Mouse (Mus musculus): ENCODE data around the gene Efna2. TPM values are rescaled to one million over a fixed set of nuclear protein-coding genes. Genes with fewer than 3 reads are reported as not detected.

Gene Efna2
- 0.24 to 0.51 TPM in 2 of 4 replicates, not detected in the others for total RNA-seq (2023; ENCODE audit: inconsistent age)

GRCm38 (mm10) chr10:80179068-80180051, at the start of gene Efna2:
Gene Efna2 (plus strand): TSS chr10:80179482.

DNA sequence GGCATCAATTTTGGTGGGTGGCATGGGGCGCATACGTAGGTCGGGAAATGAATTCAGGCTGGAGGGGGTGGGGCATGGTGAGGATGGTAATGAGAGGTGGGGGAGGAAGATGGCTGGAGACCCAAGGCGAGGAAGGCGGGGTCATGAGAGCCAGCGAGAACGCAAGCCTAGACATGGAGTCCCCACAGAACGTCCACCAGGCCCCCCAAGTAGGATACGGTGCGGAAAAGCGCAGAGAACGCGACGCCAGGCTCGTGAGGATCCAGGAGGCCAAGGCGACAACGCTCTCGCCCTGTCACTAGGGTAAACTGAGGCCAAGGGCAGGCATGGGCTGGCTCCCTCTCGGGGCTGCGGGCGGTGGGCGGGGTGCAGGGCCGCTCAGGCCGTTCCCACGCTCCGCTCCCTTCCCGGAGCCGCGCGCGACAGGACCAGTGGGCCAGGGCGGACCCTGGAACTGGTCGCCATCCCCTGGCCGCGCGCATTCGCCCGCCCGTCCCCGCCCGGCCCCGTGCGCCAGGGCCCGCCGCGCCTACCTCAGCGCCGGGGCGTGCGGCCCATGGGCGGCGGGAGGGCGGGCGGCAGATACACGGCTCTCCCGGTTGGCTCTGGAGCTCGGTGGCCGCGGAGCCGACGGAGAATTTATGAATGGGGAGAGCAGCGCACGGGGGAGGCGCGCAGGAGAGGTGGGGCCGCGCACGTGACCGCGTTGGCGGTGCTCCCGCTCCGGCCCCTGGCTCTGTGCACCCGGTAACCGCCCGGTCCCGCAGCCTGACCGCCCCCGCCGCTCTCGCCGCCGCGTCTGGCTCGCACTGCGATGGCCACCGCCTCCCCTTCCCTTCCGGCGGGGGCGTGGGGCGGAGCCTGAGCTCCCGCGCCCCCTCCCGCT, 40.5 kb upstream of the Efna2 start, which contains the start of gene Atp5d:
TSS of gene Atp5d (plus strand) at position 80 of the 886 bp plus-strand sequence.

DNA sequence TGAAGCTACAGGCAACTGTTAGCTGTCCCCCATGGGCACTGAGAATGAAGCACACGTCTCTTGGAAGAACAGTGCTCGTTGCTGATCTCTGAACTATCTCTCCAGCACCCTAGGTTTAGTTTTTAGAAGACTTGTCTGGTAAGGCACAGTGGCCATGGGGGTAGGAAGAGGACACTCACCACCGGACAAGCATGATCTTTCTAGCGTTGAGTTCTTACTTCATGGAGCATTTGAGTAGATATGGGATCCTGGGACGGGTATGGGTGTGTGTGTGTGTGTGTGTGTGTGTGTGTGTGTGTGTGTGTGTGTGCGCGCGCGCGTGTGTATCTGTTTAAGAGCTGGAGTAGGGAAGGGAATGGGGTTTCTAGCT, 38.6 kb upstream of the Efna2 start, which contains the start of gene Cbarp:
TSS of gene Cbarp (minus strand) at position 170 of the 370 bp plus-strand sequence.

DNA sequence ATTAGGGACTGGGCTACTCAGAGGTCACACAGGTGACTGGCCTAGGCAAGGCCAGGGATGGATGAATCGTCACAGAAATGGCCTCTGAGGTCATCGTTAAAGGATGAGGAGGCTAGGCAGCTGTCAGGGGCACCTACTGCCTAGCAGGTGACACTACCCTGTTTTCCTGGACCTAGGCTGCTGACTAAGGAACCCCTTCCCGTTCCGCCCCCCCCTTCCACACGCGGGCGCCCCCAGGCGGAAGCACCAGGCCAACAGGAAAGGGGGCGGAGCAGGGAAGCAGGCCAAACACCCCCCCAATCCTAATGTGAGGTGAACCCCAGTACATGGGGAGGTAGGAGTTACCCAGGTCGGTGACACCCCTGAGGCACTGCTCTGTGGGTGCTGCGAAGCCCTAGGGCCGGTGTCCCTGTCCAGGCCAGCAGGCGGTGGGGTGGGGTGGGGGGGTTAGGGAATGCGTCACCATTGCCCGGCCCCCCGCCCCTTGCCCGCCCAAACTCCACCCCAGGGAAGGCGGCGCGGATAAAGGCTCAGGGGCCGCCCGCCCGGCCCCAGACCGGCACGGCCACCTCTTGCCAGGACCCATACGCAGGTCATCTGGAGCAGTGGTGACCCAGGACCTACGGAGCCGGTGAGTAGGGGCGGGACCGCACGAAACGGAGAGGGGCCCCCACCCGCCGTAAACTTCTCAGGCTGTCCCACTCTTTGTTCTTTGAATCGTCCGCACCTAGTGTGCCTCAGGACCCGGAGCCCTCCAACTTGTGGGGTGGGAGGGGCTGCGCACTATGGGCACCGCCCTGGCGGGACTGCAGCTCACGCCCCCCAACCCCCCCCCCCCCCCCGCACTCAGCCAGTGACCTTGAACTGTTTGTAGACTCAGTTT, 31.3 kb upstream of the Efna2 start, which contains the start of gene Midn:
TSS of gene Midn (plus strand) at position 554 of the 883 bp plus-strand sequence.

DNA sequence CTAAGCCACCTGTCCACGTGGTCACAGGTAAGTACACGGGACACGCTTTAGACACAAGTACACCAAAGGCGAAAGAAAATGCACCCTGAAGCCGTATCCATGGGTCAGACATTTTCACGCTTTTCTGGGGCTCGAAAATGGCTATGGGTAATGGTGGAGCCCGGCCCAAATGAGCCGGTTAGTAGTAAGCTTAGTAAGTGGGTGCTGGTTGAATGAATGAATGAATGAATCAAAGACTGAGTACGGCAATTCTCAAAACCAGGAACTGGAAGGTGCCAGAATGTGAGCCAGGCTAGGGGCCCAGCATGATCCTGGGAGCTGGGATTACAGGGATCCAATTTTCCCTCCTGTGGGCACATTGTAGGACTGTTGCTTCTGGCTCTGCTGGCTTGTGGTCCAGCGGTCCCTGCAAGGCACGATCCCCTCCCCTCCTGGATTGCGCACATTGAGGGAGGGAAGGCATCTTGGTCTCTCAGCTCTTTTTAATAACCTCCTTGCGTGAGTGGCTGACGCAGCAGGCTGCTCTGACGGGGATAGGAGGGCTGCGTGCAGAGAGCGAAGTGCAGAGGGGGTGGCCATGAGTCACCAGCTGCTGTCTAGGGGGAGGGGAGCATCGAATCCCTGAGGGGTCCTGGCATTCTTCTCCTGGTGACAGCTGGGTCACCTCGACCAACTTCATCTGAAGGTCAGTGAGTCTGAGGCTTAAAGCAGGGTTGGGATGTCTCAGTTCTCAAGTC, 13.7 kb upstream of the Efna2 start, which contains the start of gene Cirbp:
TSS of gene Cirbp (plus strand) at position 594 of the 737 bp plus-strand sequence.

GRCm38 (mm10) chr10:80172527-80173292, 6.6 kb upstream of the Efna2 start, which contains the start of gene 1600002K03Rik:
Gene 1600002K03Rik (plus strand): TSS chr10:80172944.

DNA sequence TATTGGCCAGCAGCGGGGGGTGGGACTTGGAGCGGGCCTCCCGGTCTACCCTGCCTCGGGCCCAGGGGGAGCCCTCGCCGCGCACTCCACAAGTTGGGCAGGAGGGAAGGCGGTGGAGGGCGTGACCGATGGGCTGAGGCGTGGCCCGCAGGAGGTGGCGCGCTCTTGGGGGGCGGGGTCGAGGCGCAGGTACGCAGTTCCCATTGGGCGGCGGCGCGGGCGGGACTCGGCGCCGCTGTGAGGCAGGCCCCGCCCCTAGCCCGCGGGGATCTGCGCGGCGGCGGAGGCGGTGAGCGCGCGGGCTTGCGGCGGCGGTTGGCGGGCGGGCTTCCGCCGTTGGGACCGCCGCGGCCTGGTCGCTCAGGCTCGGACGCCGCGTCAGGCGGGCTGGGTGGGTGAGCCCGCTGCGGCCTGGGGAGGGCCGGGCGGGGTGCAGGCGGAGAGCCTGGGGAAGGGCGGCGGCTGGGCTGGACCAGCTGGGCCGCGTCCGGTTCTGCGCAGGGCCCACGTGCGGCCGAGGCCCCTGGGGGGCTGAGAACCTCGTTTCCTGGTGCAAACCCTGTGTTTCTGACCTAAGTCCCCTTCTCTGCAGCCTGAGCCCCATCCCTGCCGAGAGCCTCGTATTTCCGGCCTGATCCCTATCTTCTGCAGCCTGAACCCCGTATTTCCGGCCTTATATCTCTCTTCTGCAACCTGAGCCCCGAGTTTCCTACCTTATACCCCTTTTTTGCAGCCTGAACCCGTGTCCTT, 47.3 kb downstream of the Efna2 start, which contains the start of gene Mum1:
TSS of gene Mum1 (plus strand) at position 19 of the 750 bp plus-strand sequence.

Other genes starting within 250 kb of the Efna2 start
- gene Wdr18, start 219.3 kb upstream of the Efna2 start, total RNA-seq (2023; ENCODE audit: inconsistent age): 40.2 to 51.6 TPM (median 44.7 TPM) in 4 replicates
- 0.21 TPM in 1 of 4 replicates, not detected in the others for gene Grin3b, start 208.8 kb upstream of the Efna2 start, total RNA-seq (2023; ENCODE audit: inconsistent age)
- gene Tmem259, start 195.2 kb upstream of the Efna2 start, total RNA-seq (2023; ENCODE audit: inconsistent age): 157 to 164 TPM (median 160 TPM) in 4 replicates
- 325 to 361 TPM (median 340 TPM) in 4 replicates for gene Cnn2, start 190.9 kb upstream of the Efna2 start, total RNA-seq (2023; ENCODE audit: inconsistent age)
- gene Abca7, start 183.0 kb upstream of the Efna2 start, total RNA-seq (2023; ENCODE audit: inconsistent age): 53.9 to 56.0 TPM (median 54.6 TPM) in 4 replicates
- gene Arhgap45, start 162.8 kb upstream of the Efna2 start, total RNA-seq (2023; ENCODE audit: inconsistent age): 493 to 520 TPM (median 510 TPM) in 4 replicates
- gene Polr2e, start 139.7 kb upstream of the Efna2 start, total RNA-seq (2023; ENCODE audit: inconsistent age): 73.4 to 86.2 TPM (median 75.9 TPM) in 4 replicates
- 124 to 132 TPM (median 128 TPM) in 4 replicates for gene Gpx4, start 132.3 kb upstream of the Efna2 start, total RNA-seq (2023; ENCODE audit: inconsistent age)
- 109 to 122 TPM (median 117 TPM) in 4 replicates for gene Sbno2, start 73.9 kb upstream of the Efna2 start, total RNA-seq (2023; ENCODE audit: inconsistent age)
- 173 to 183 TPM (median 178 TPM) in 4 replicates for gene Stk11, start 63.7 kb upstream of the Efna2 start, total RNA-seq (2023; ENCODE audit: inconsistent age)
- 164 to 190 TPM (median 176 TPM) in 4 replicates for gene Atp5d, start 40.9 kb upstream of the Efna2 start, total RNA-seq (2023; ENCODE audit: inconsistent age)
- gene Cbarp, start 38.6 kb upstream of the Efna2 start, total RNA-seq (2023; ENCODE audit: inconsistent age): 5.9 to 9.3 TPM (median 6.8 TPM) in 4 replicates
- 143 to 168 TPM (median 155 TPM) in 4 replicates for gene Midn, start 31.2 kb upstream of the Efna2 start, total RNA-seq (2023; ENCODE audit: inconsistent age)
- gene Cirbp, start 13.5 kb upstream of the Efna2 start, total RNA-seq (2023; ENCODE audit: inconsistent age): 183 to 228 TPM (median 208 TPM) in 4 replicates
- 10.6 to 16.3 TPM (median 15.1 TPM) in 4 replicates for gene 1600002K03Rik, start 6.5 kb upstream of the Efna2 start, total RNA-seq (2023; ENCODE audit: inconsistent age)
- gene Mum1, start 47.0 kb downstream of the Efna2 start, total RNA-seq (2023; ENCODE audit: inconsistent age): 54.4 to 64.3 TPM (median 58.3 TPM) in 4 replicates
- gene Ndufs7, start 69.6 kb downstream of the Efna2 start, total RNA-seq (2023; ENCODE audit: inconsistent age): 92.8 to 97.3 TPM (median 95.1 TPM) in 4 replicates
- gene Gamt, start 81.5 kb downstream of the Efna2 start, total RNA-seq (2023; ENCODE audit: inconsistent age): 1.1 to 3.1 TPM (median 1.8 TPM) in 4 replicates
- 136 to 154 TPM (median 146 TPM) in 4 replicates for gene Dazap1, start 82.0 kb downstream of the Efna2 start, total RNA-seq (2023; ENCODE audit: inconsistent age)
- gene Rps15, start 113.0 kb downstream of the Efna2 start, total RNA-seq (2023; ENCODE audit: inconsistent age): 2,693 to 2,994 TPM (median 2,870 TPM) in 4 replicates
- 0.24 to 0.32 TPM (median 0.26 TPM) in 4 replicates for gene Apc2, start 116.5 kb downstream of the Efna2 start, total RNA-seq (2023; ENCODE audit: inconsistent age)
- gene 2310011J03Rik, start 141.1 kb downstream of the Efna2 start, total RNA-seq (2023; ENCODE audit: inconsistent age): 22.2 to 28.8 TPM (median 26.5 TPM) in 4 replicates
- 0.57 to 1.9 TPM (median 1.1 TPM) in 4 replicates for gene Pcsk4, start 150.0 kb downstream of the Efna2 start, total RNA-seq (2023; ENCODE audit: inconsistent age)
- gene Reep6, start 150.5 kb downstream of the Efna2 start, total RNA-seq (2023; ENCODE audit: inconsistent age): 0.42 TPM in 1 of 4 replicates, not detected in the others
- not detected in 4 replicates for gene Adamtsl5, start 168.9 kb downstream of the Efna2 start, total RNA-seq (2023; ENCODE audit: inconsistent age)
- not detected in 4 replicates for gene Plk5, start 177.0 kb downstream of the Efna2 start, total RNA-seq (2023; ENCODE audit: inconsistent age)
- 6.5 to 9.5 TPM (median 8.0 TPM) in 4 replicates for gene Mex3d, start 208.2 kb downstream of the Efna2 start, total RNA-seq (2023; ENCODE audit: inconsistent age)
- gene Mbd3, start 220.1 kb downstream of the Efna2 start, total RNA-seq (2023; ENCODE audit: inconsistent age): 92.7 to 106 TPM (median 96.9 TPM) in 4 replicates
- 67.9 to 79.6 TPM (median 73.1 TPM) in 4 replicates for gene Uqcr11, start 227.3 kb downstream of the Efna2 start, total RNA-seq (2023; ENCODE audit: inconsistent age)

All from B cell, adult (primary cell).